Mouse (Mus musculus) cortical plate, adult 2 months (tissue): ENCODE data around the gene Pagr1b.

Experiments used
- CTCF ChIP-seq: fragments of 200-500 bp; IDR thresholded peaks from 2 replicates; pipeline ENCODE4 v1.5.1; 2011; ENCODE audit warnings: mild to moderate bottlenecking, control low read depth, low read length; ENCODE audit not compliant: insufficient read depth; ENCODE audit errors: extremely low read depth
- POLR2A ChIP-seq: fragments of 200-500 bp; IDR thresholded peaks from 2 replicates; pipeline ENCODE4 v1.6.1; 2011; ENCODE audit warnings: mild to moderate bottlenecking, low read length, control low read depth; ENCODE audit not compliant: insufficient read depth; ENCODE audit errors: extremely low read depth

DNA sequence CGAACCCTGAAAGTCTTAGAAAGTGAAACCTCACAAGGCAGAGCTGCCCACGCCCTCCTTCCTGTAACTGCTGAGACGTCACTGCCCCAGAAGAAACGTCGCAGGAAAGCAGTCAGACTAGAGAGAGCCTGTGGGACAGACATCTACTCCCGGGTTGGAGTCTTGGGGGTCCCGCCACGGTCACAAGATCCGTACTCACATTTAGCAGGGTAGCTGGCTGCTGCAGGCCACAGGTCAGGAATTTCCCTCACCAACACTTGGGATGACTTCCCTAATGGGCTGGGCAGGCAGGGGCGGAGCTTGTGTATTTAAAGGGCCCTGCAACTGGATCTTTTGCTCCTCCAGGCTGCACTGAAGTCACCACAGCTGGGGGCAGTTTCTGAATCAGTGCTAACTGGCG lies 2.0 kb downstream of the Pagr1b start, which contains the start of gene Mvp:
- TF ChIP-seq CTCF (no peak), POLR2A (no peak)
